Mouse (Mus musculus): Measurements from ENCODE around the gene Gm27021. TPM values are rescaled to one million over a fixed set of nuclear protein-coding genes. Genes with fewer than 3 reads are reported as not detected.
A peak's percentile ranks its signal among the peaks of the same experiment; 100 is the strongest.

Gene Gm27021
- total RNA-seq (2021): not detected
- long read RNA-seq, experiment 1, partial matches to known transcripts: 1 of 1 reads
- long read RNA-seq, experiment 1, other reads (novel, unspliced or antisense): 0 of 1 reads
- long read RNA-seq, experiment 2, partial matches to known transcripts: 1 of 5 reads
- long read RNA-seq, experiment 2, other reads (novel, unspliced or antisense): 4 of 5 reads

DNA sequence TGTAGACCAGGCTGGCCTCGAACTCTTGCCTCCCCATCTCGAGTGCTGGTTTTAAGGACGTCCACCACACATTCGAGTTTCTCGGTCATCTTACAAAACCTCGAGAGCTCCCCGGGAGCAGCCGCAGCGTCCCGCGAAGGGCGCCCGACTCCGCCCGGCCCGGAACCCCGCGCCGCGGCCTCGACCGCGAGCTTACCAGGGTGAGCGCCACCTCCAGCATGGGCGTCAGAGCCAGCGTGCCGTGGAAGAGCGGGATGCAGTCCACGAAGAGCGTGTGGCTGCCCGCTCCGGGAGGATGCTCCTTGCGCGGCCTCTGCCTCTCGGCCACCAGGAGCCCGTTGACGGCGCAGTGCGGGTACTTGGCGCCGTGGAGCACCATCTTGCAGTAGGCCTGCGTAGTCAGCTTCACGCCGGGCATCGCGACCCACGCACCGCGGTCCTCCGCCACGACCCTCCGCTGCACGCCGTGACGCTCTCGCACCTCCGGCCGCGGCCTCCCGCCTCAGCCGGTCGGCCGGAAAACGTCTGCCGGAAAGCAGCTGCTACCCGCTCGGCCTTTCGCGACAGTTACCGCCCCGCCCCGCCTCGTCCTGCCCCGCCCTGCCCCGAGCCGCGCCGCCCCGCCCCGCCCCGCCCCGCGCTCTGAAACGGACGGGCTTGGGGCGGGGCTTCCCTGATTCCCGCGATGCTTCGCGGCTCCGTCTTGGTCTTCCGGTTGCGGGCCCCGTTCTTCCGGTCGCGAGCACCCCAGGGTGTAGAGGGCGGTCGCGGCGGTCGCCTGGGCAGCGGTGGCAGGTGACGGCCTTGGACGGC, at the start of gene Gm27021, which contains the start of gene Cox4i1:
Gm27021 (minus strand) TSS at position 519 of the 813 bp plus-strand sequence.
Cox4i1 (plus strand) TSS at position 662 of the 813 bp plus-strand sequence.
- DNase-seq (ENCODE audit: low spot score in 2 of 2): peak; percentile 90 to 94

- no peak for DNase-seq (ENCODE audit: low spot score in 2 of 2)
Observed at GRCm38 (mm10) chr8:120715996-120716680, 48.3 kb upstream of the Gm27021 start.

- no peak for DNase-seq (ENCODE audit: low spot score in 2 of 2)
Observed at GRCm38 (mm10) chr8:120715200-120715599, 47.3 kb upstream of the Gm27021 start.

DNA sequence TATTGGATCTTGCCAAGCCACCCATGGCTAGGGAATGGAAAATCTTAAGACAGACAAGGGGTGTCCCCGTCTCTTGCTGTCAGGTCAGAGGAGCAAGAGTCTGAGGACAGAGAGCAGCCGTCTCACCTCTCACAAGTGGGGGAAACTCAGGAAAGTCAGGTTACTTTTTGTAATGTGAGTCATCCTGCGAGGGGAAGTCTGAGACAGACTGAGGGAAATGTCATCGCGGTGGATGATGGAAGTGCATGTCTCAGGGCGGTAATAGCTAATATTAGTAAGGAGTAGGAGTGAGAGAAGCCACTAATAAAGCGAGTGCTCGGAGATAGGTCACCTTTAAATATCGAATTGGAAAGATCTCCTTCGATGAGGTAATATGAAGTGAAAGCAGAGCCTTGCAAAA, 41.3 kb upstream of the Gm27021 start:
- DNase-seq (ENCODE audit: low spot score in 2 of 2): no peak

GRCm38 (mm10) chr8:120706193-120706592, 38.3 kb upstream of the Gm27021 start:
- DNase-seq (ENCODE audit: low spot score in 2 of 2): no peak

GRCm38 (mm10) chr8:120705163-120705562, 37.3 kb upstream of the Gm27021 start:
- no peak for DNase-seq (ENCODE audit: low spot score in 2 of 2)

- peak in 1 of 2 experiments; percentile 39 for DNase-seq (ENCODE audit: low spot score in 2 of 2)
Observed at GRCm38 (mm10) chr8:120704203-120704602, 36.3 kb upstream of the Gm27021 start.

- no peak for DNase-seq (ENCODE audit: low spot score in 2 of 2)
Observed at GRCm38 (mm10) chr8:120701758-120702465, 34.0 kb upstream of the Gm27021 start.

- DNase-seq (ENCODE audit: low spot score in 2 of 2): no peak
Observed at GRCm38 (mm10) chr8:120700053-120700452, 32.2 kb upstream of the Gm27021 start.

DNA sequence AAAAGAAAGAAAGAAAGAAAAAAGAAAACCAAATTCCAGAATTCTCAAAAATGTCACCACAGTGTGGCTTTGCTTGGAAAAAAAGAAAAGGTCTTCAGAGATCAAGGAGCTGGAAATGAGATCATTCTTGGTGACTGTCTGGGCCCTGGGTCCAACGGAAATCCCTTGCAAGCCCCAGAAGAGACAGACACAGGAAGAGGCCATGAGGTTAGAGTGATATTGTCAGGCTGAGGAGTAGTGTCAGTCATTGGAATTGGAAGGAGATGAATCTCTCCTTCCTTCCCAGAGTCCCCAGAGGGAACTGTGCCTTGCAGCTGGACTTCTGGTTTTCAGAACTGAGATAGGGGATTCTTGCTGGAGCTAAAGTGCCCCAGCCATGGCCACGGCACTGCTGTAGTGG, 31.7 kb upstream of the Gm27021 start:
- DNase-seq (ENCODE audit: low spot score in 2 of 2): no peak

DNA sequence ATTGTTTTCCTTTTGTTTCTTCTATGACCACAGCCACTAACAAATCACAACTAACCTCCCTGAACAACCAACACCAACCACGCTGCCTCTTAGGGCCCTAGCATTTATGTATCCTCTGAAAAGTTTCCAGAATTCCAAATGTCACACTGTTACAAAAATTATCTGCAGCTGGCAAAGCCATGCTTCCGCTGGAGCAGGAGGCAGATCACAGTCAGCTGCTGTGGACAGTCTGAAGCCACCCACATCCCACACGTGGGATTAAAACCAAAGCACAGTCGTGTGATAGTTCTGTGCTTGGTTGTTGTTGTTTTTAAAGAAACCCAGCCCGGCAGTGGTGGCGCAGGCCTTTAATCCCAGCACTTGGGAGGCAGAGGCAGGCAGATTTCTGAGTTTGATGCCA, 31.2 kb upstream of the Gm27021 start:
- DNase-seq (ENCODE audit: low spot score in 2 of 2): no peak

DNA sequence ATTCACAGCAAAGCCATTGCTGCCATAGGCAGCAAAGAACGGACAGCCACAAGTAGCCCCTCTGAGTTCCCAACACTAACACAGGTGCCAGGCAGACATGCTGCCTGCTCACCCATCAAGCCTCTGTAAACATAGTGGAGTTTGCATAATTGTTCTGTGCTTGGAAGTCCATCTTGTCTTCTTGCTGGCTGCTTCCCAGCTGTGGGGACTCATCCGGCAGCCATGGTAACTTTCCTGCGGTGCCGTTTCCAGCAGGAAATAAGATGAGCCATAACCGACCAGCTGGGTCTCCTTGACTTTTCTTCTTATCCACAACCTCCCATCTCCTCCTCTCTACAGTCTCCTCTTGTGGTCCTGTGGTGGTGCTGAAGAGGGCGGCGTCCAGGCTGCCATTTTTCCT, 30.5 kb upstream of the Gm27021 start:
- no peak for DNase-seq (ENCODE audit: low spot score in 2 of 2)

DNA sequence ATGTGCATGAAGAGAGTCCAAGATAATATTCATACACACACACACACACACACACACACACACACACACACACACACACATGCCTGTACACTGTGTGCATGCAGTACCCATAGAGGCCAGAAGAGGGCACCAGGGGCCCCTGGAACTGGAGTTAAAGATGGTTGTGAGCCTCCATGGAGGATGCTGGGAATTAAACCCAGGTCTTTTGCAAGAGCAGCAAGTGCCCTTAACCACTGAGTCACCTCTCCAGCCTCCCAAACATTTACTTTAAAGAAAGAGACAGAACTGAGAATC, 30.0 kb upstream of the Gm27021 start:
- DNase-seq (ENCODE audit: low spot score in 2 of 2): no peak

GRCm38 (mm10) chr8:120697154-120697978, 29.5 kb upstream of the Gm27021 start:
- peak in 1 of 2 experiments; percentile 68 for DNase-seq (ENCODE audit: low spot score in 2 of 2)

- DNase-seq (ENCODE audit: low spot score in 2 of 2): peak in 1 of 2 experiments; percentile 38
Observed at GRCm38 (mm10) chr8:120696401-120697153, 28.7 kb upstream of the Gm27021 start.

GRCm38 (mm10) chr8:120693861-120694493, 26.1 kb upstream of the Gm27021 start:
- DNase-seq (ENCODE audit: low spot score in 2 of 2): peak in 1 of 2 experiments; percentile 43

GRCm38 (mm10) chr8:120692934-120693333, 25.1 kb upstream of the Gm27021 start:
- no peak for DNase-seq (ENCODE audit: low spot score in 2 of 2)

GRCm38 (mm10) chr8:120688511-120688910, 20.6 kb upstream of the Gm27021 start:
- DNase-seq (ENCODE audit: low spot score in 2 of 2): no peak

DNA sequence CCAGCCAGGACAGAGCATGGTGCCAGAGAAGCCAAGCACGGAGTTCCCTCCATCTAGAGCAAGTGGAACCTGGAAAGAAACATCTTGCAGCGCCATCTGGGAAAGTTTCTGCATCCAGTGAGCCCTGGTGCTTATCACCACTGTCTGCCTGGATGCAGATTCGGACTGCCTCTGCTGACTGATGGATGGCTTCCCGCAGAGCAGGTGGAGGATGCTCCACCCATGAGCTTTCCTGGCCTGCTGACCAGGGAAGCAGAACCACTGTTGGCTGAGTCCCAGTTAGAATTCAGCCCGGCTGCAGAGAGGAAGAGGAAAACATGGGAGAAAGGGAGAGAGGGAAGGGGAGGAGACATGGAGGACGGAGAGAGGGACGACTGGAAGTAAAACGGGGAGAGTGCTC, 19.9 kb upstream of the Gm27021 start:
- no peak for DNase-seq (ENCODE audit: low spot score in 2 of 2)
